Mouse (Mus musculus): ENCODE results near the gene Vwf. TPM values are rescaled to one million over a fixed set of nuclear protein-coding genes. Genes with fewer than 3 reads are reported as not detected.

Gene Vwf
- 1 to 10 TPM; 3.3 to 4.4 TPM for total RNA-seq (2023)

GRCm38 (mm10) chr6:125546474-125546873 lies at the start of gene Vwf:
Vwf (plus strand) TSS chr6:125546774.

GRCm38 (mm10) chr6:125690057-125690703 lies 143.6 kb downstream of the Vwf start, which contains the start of gene Ano2:
Ano2 (plus strand) TSS chr6:125690419.

Other genes with a start within 250 kb of the Vwf start
- 10 to 100 TPM; 46.0 to 64.6 TPM for gene Ltbr, start 232.9 kb upstream of the Vwf start, total RNA-seq (2023)
- 10 to 100 TPM; 10.3 to 10.4 TPM for gene Scnn1a, start 226.1 kb upstream of the Vwf start, total RNA-seq (2023)
- gene Tnfrsf1a, start 197.4 kb upstream of the Vwf start, total RNA-seq (2023) = 100 to 1,000 TPM; 235 to 287 TPM
- not detected for gene Plekhg6, start 166.0 kb upstream of the Vwf start, total RNA-seq (2023)
- gene Cd9, start 52.0 kb upstream of the Vwf start, total RNA-seq (2023) = 100 to 1,000 TPM; 209 to 211 TPM
- gene Ano2, start 143.6 kb downstream of the Vwf start, total RNA-seq (2023) = not detected

All from neutrophil, adult 83 days (primary cell).